ENCODE assay signal across 18 mouse cellular contexts in the genomic region with DNA sequence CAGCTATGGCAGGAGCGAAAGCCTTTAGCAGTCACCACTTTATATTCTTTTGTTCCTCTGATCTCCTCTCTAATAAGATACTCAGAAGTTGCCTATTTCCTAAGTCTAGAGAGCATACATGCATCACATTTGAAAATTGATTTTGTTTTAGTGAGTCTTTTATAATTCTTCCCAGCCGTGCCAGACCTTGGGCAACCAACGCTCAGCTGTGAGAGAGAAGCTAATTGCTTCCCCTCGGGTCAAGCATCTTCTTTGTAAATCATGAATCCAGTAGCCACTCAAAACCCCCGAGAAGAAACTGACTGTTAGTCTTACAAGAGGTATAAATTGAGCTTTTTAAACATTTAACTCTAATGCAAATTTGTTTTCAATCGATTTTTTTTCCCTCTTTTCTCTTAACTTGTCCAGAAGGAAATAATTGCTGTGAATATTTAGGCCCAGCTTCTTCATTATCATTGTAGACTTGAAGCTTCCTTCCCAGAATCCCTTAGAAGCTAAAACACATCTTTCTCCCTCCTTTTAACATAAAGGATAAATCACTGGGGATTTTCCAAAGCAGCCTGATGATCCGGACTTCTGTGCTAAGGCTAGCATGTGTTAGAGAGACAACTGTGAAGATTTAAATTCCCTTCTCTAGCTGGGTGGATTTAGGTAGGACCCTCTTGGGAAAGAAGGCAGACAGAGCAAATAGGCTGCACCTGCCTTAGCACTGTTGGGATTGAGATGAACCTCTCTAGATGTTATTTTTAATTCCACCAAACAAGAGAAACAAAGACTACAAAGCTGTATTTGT. TPM values are rescaled to one million over a fixed set of nuclear protein-coding genes. Genes with fewer than 3 reads are reported as not detected.
DNase-seq lines count a peak whose midpoint lies in the region; ATAC-seq and TF ChIP-seq lines count a peak whose summit lies in the region.
"Had no signal": no experiment of that assay in that cellular context is flagged by ENCODE, and none has a peak within 500 bp of the region (broad histone marks: within the 10 kb centered on the region; RNA-seq: fewer than 3 reads in every experiment).

No protein-coding gene starts in this region.

- H3K9me3 ChIP-seq in hindbrain, embryonic 13.5 days = no peaks in the 10 kb centered on the region
- no peaks in the 10 kb centered on the region for H3K9me3 ChIP-seq in hindbrain, embryonic 11.5 days (ENCODE audit: control insufficient read depth, low read length)
- H3K9me3 ChIP-seq in forebrain, embryonic 11.5 days (ENCODE audit: control insufficient read depth, low read length) = no peaks in the 10 kb centered on the region; the same call in 1 of the 2 replicates
- H3K9me3 ChIP-seq in hindbrain, embryonic 16.5 days (ENCODE audit: control insufficient read depth, low read length) = no peaks in the 10 kb centered on the region; the same call in 1 of the 2 replicates
- no peaks in the 10 kb centered on the region for H3K9me3 ChIP-seq in midbrain, postnatal 0 days (ENCODE audit: low read length)
- H3K9me3 ChIP-seq: liver, embryonic 15.5 days had no signal

- TF ChIP-seq CTCF in midbrain, postnatal 0 days (IDR thresholded peaks at IDR 0.05) = no peak
- TF ChIP-seq CTCF in cerebellum, adult 2 months (IDR thresholded peaks at IDR 0.05; ENCODE audit: borderline replicate concordance, insufficient read depth, low read depth, low read length) = no peak
- no peak for TF ChIP-seq CTCF in gastrocnemius, adult 2 months (IDR thresholded peaks at IDR 0.05)

- H3K36me3 ChIP-seq in hindbrain, embryonic 13.5 days = no peaks in the 10 kb centered on the region
- H3K36me3 ChIP-seq in hindbrain, embryonic 11.5 days (ENCODE audit: control insufficient read depth, insufficient read depth, low read length) = no peaks in the 10 kb centered on the region
- no peaks in the 10 kb centered on the region for H3K36me3 ChIP-seq in forebrain, embryonic 11.5 days (ENCODE audit: control insufficient read depth, insufficient read depth, low read length)
- H3K36me3 ChIP-seq in hindbrain, embryonic 16.5 days (ENCODE audit: control insufficient read depth, insufficient read depth, low read length) = no peaks in the 10 kb centered on the region
- no peaks in the 10 kb centered on the region for H3K36me3 ChIP-seq in midbrain, postnatal 0 days (ENCODE audit: insufficient read depth, low read length)
- H3K36me3 ChIP-seq: liver, embryonic 15.5 days had no signal

- no peak for DNase-seq in hindbrain, embryonic 11.5 days (ENCODE audit: low spot score)
- no peak for DNase-seq in forebrain, embryonic 11.5 days (ENCODE audit: low spot score)
- no peak for DNase-seq in midbrain, postnatal 0 days (ENCODE audit: low spot score)
- DNase-seq in cerebellum, adult 2 months = no peak
- no peak for DNase-seq in frontal cortex, postnatal 36 days (ENCODE audit: low spot score in 2 of 2)
- DNase-seq in gastrocnemius, adult 2 months = no peak
- DNase-seq: adrenal gland, postnatal 25 days; cerebellum, adult 8-10 months; gastrocnemius, postnatal 10 days; kidney, adult 8-10 months; kidney, postnatal 36 days; right cerebral cortex, postnatal 25 days; thymus, postnatal 36 days had no signal

- no peaks in the 10 kb centered on the region for H3K27me3 ChIP-seq in hindbrain, embryonic 13.5 days
- no peaks in the 10 kb centered on the region for H3K27me3 ChIP-seq in hindbrain, embryonic 11.5 days (ENCODE audit: control insufficient read depth, insufficient read depth, low read length)
- no peaks in the 10 kb centered on the region for H3K27me3 ChIP-seq in forebrain, embryonic 11.5 days (ENCODE audit: control insufficient read depth, insufficient read depth, low read length)
- H3K27me3 ChIP-seq in hindbrain, embryonic 16.5 days (replicated peaks; ENCODE audit: control insufficient read depth, insufficient read depth, low read length) = no peaks in the 10 kb centered on the region
- H3K27me3 ChIP-seq in midbrain, postnatal 0 days (ENCODE audit: insufficient read depth, low read length) = no peaks in the 10 kb centered on the region
- no peaks in the 10 kb centered on the region for H3K27me3 ChIP-seq in cerebellum, adult 2 months (ENCODE audit: control insufficient read depth, insufficient read depth, low read length)
- H3K27me3 ChIP-seq: liver, embryonic 15.5 days had no signal

- WGBS in hindbrain, embryonic 13.5 days = 45% methylated on average over 7 of the region's 7 CpGs
- 65% methylated on average over 7 of the region's 7 CpGs for WGBS in hindbrain, embryonic 11.5 days
- WGBS in forebrain, embryonic 11.5 days = 53% methylated on average over 7 of the region's 7 CpGs
- WGBS in hindbrain, embryonic 16.5 days = 35% methylated on average over 7 of the region's 7 CpGs
- 29% methylated on average over 7 of the region's 7 CpGs for WGBS in midbrain, postnatal 0 days
- WGBS in cerebellum, adult 2 months = 47% methylated on average over 7 of the region's 7 CpGs

- ATAC-seq in hindbrain, embryonic 13.5 days (ENCODE audit: low FRiP score) = no peak
- no peak for ATAC-seq in hindbrain, embryonic 11.5 days (ENCODE audit: low FRiP score)
- no peak for ATAC-seq in forebrain, embryonic 11.5 days (replicated peaks; ENCODE audit: low FRiP score)
- no peak for ATAC-seq in hindbrain, embryonic 16.5 days
- no peak for ATAC-seq in midbrain, postnatal 0 days (ENCODE audit: low FRiP score)
- ATAC-seq: lung, postnatal 0 days had no signal

- H3K27ac ChIP-seq in hindbrain, embryonic 13.5 days = peak overlapping the region; percentile 67
- no peak overlapping the region for H3K27ac ChIP-seq in hindbrain, embryonic 11.5 days (ENCODE audit: low read depth, low read length)
- 0 out of 2 replicates have a peak overlapping the region, but pooled peaks have one; percentile 28 for H3K27ac ChIP-seq in forebrain, embryonic 11.5 days (ENCODE audit: low read depth, low read length)
- peak overlapping the region; percentile 39 for H3K27ac ChIP-seq in hindbrain, embryonic 16.5 days (ENCODE audit: low read depth, low read length)
- peak overlapping the region; percentile 38 for H3K27ac ChIP-seq in midbrain, postnatal 0 days (ENCODE audit: low read depth, low read length)
- H3K27ac ChIP-seq in cerebellum, adult 2 months (ENCODE audit: insufficient read depth, low read length) = no peak overlapping the region
- H3K27ac ChIP-seq in gastrocnemius, adult 2 months = no peak overlapping the region
- H3K27ac ChIP-seq: liver, embryonic 15.5 days; stomach, postnatal 0 days had no signal

- no peak overlapping the region for H3K4me3 ChIP-seq in hindbrain, embryonic 13.5 days
- no peak overlapping the region for H3K4me3 ChIP-seq in hindbrain, embryonic 11.5 days (ENCODE audit: low read depth, low read length)
- H3K4me3 ChIP-seq in forebrain, embryonic 11.5 days (ENCODE audit: low read depth, low read length) = no peak overlapping the region
- no peak overlapping the region for H3K4me3 ChIP-seq in hindbrain, embryonic 16.5 days (ENCODE audit: low read length)
- H3K4me3 ChIP-seq in midbrain, postnatal 0 days (ENCODE audit: low read depth, low read length) = no peak overlapping the region
- H3K4me3 ChIP-seq in cerebellum, adult 2 months (replicated peaks; ENCODE audit: insufficient read depth, low read depth, low read length) = no peak overlapping the region
- no peak overlapping the region for H3K4me3 ChIP-seq in gastrocnemius, adult 2 months
- H3K4me3 ChIP-seq: liver, embryonic 15.5 days had no signal

- H3K4me2 ChIP-seq in hindbrain, embryonic 13.5 days = no peak overlapping the region
- no peak overlapping the region for H3K4me2 ChIP-seq in hindbrain, embryonic 11.5 days (replicated peaks; ENCODE audit: low read depth, low read length)
- H3K4me2 ChIP-seq in forebrain, embryonic 11.5 days (ENCODE audit: low read depth, low read length, severe bottlenecking) = no peak overlapping the region
- no peak overlapping the region for H3K4me2 ChIP-seq in hindbrain, embryonic 16.5 days (ENCODE audit: low read length)
- H3K4me2 ChIP-seq in midbrain, postnatal 0 days (ENCODE audit: low read depth, low read length, poor library complexity, severe bottlenecking) = no peak overlapping the region
- H3K4me2 ChIP-seq: liver, embryonic 15.5 days had no signal

- no peak for TF ChIP-seq POLR2A in cerebellum, adult 2 months (IDR thresholded peaks at IDR 0.05; ENCODE audit: borderline replicate concordance, insufficient read depth, low read length)

- peaks cover 12% of the 10 kb centered on the region for H3K4me1 ChIP-seq in hindbrain, embryonic 13.5 days (replicated peaks)
- no peaks in the 10 kb centered on the region for H3K4me1 ChIP-seq in hindbrain, embryonic 11.5 days (replicated peaks; ENCODE audit: control insufficient read depth, insufficient read depth, low read length)
- H3K4me1 ChIP-seq in forebrain, embryonic 11.5 days (replicated peaks; ENCODE audit: control insufficient read depth, insufficient read depth, low read length) = peaks cover 3% of the 10 kb centered on the region; the same call in 1 of the 2 replicates
- H3K4me1 ChIP-seq in hindbrain, embryonic 16.5 days (ENCODE audit: control insufficient read depth, insufficient read depth, low read depth, low read length) = peaks cover 6% of the 10 kb centered on the region; the same call in 1 of the 2 replicates
- H3K4me1 ChIP-seq in midbrain, postnatal 0 days (ENCODE audit: insufficient read depth, low read length) = 0 out of 2 replicates have a peak, but pooled peaks cover 2% of the 10 kb centered on the region
- no peaks in the 10 kb centered on the region for H3K4me1 ChIP-seq in cerebellum, adult 2 months (ENCODE audit: control insufficient read depth, insufficient read depth, low read length)
- H3K4me1 ChIP-seq: liver, embryonic 15.5 days had no signal

- intact Hi-C loops in gastrocnemius, adult 2 months (cut with DNase I) = no loop called here

- no peak overlapping the region for H3K9ac ChIP-seq in hindbrain, embryonic 13.5 days
- no peak overlapping the region for H3K9ac ChIP-seq in hindbrain, embryonic 11.5 days (ENCODE audit: low read depth, low read length)
- H3K9ac ChIP-seq in forebrain, embryonic 11.5 days (ENCODE audit: low read length) = no peak overlapping the region
- H3K9ac ChIP-seq in hindbrain, embryonic 16.5 days (ENCODE audit: low read depth, low read length) = no peak overlapping the region
- no peak overlapping the region for H3K9ac ChIP-seq in midbrain, postnatal 0 days (replicated peaks; ENCODE audit: low read length, poor library complexity, severe bottlenecking)
- H3K9ac ChIP-seq: liver, embryonic 15.5 days had no signal

RNA-seq across cellular contexts. Expression of a gene that starts 10.5 kb away (rescaled TPM):
- polyA plus RNA-seq in hindbrain, embryonic 13.5 days (2015; fragmentation: Nextera tagmentation; extraction: Ambion mirVana) = 38.9 and 43.3 TPM in 2 replicates
- polyA plus RNA-seq in hindbrain, embryonic 11.5 days (2014; fragmentation: Nextera tagmentation; extraction: Ambion mirVana) = 52.1 and 59.0 TPM in 2 replicates
- 57.0 and 59.0 TPM in 2 replicates for polyA plus RNA-seq in forebrain, embryonic 11.5 days (2014; fragmentation: Nextera tagmentation; extraction: Ambion mirVana)
- polyA plus RNA-seq in hindbrain, embryonic 16.5 days (2015; fragmentation: Nextera tagmentation; extraction: Ambion mirVana) = 33.2 and 34.1 TPM in 2 replicates
- total RNA-seq in midbrain, postnatal 0 days (2014; rRNA removed) = 22.7 and 23.4 TPM in 2 replicates
- polyA plus RNA-seq in midbrain, postnatal 0 days (2015; fragmentation: Nextera tagmentation; extraction: Ambion mirVana) = 38.4 and 42.6 TPM in 2 replicates
- 12.9 and 13.2 TPM in 2 replicates for polyA plus RNA-seq in cerebellum, adult 2 months (2012; rRNA removed)
- 10 to 100 TPM; 11.2 to 14.8 TPM for total RNA-seq in gastrocnemius, adult 2 months (2021)

Comparison
In these comparisons a context has a peak if more than half of its experiments do, and no peak if none do; other contexts are left out.
1. H3K27ac ChIP-seq: peak in hindbrain, embryonic 13.5 days (single experiment), forebrain, embryonic 11.5 days (single experiment), hindbrain, embryonic 16.5 days (single experiment) and midbrain, postnatal 0 days (single experiment); none in hindbrain, embryonic 11.5 days (single experiment), cerebellum, adult 2 months (single experiment) and gastrocnemius, adult 2 months (single experiment).